Mouse (Mus musculus) liver, postnatal 0 days (tissue): ENCODE measurements around the gene Hpca. TPM values are rescaled to one million over a fixed set of nuclear protein-coding genes. Genes with fewer than 3 reads are reported as not detected.
A peak's percentile ranks its signal among the peaks of the same experiment; 100 is the strongest.

ENCODE experiments used
- ATAC-seq: fragments of 200-750 bp; cut with Nextera tagmentation; 2 replicates; pipeline ENCODE4 v1.8.0; 2017; ENCODE audit warnings: mild to moderate bottlenecking, moderate library complexity
- DNase-seq: peaks from one replicate; pipeline ENCODE4 v3.0.0-alpha.2; 2016
- H3K27ac ChIP-seq: fragments of 300-500 bp; sonication (generic); 2 replicates; pipeline ENCODE4 v1.5.1; 2014; ENCODE audit warnings: antibody characterized with exemption, moderate library complexity, mild to moderate bottlenecking, low read depth
- H3K27me3 ChIP-seq: fragments of 300-500 bp; sonication (generic); 2 replicates; pipeline ENCODE4 v1.6.1; 2014; ENCODE audit warnings: low read length, control low read depth, mixed read lengths; ENCODE audit not compliant: insufficient read depth
- H3K36me3 ChIP-seq: fragments of 300-500 bp; sonication (generic); replicated peaks from 2 replicates; pipeline ENCODE4 v1.6.1; 2014; ENCODE audit warnings: mild to moderate bottlenecking, control low read depth, low read length, moderate library complexity, mixed read lengths; ENCODE audit not compliant: insufficient read depth
- H3K4me1 ChIP-seq: fragments of 300-500 bp; sonication (generic); 2 replicates; pipeline ENCODE4 v1.6.1; 2014; ENCODE audit warnings: antibody characterized with exemption, mild to moderate bottlenecking, control low read depth; ENCODE audit not compliant: insufficient read depth
- H3K4me2 ChIP-seq: fragments of 300-500 bp; sonication (generic); 2 replicates; pipeline ENCODE4 v1.6.1; 2014; ENCODE audit warnings: low read depth, mild to moderate bottlenecking, low read length, moderate library complexity, mixed read lengths
- H3K4me3 ChIP-seq: fragments of 300-500 bp; sonication (generic); 2 replicates; pipeline ENCODE4 v1.5.1; 2014; ENCODE audit warnings: low read depth, low read length
- H3K9ac ChIP-seq: fragments of 300-500 bp; sonication (generic); replicated peaks from 2 replicates; pipeline ENCODE4 v1.6.1; 2014; ENCODE audit warnings: mild to moderate bottlenecking, moderate library complexity
- H3K9me3 ChIP-seq: fragments of 300-500 bp; sonication (generic); 2 replicates; pipeline ENCODE4 v1.6.1; 2016; ENCODE audit warnings: mild to moderate bottlenecking, control low read depth, low read length, mixed read lengths
- CTCF ChIP-seq: sonication (generic); IDR thresholded peaks from 2 replicates; pipeline ENCODE4 v1.5.1; 2016; ENCODE audit warnings: antibody characterized with exemption, low read depth
- EP300 ChIP-seq: IDR thresholded peaks from 2 replicates; pipeline ENCODE4 v1.6.1; 2016; ENCODE audit warnings: antibody characterized with exemption, low read depth, mild to moderate bottlenecking
- WGBS: fragments of 180-500 bp; shearing (Covaris S2); extraction: QIAGEN DNeasy Blood & Tissue Kit; methylation state at CpG from one replicate; pipeline ENCODE4 v1.1.7; 2014; ENCODE audit not compliant: insufficient replicate concordance; 5-methylcytosine and 5-hydroxymethylcytosine counted together
- polyA plus RNA-seq: library from polyadenylated mRNA; unstranded; fragments of >200 nt; fragmentation: Nextera tagmentation; extraction: Ambion mirVana; gene quantifications from 2 replicates; pipeline ENCODE4 v1.2.1, GENCODE M21; 2015

The Hpca gene
- polyA plus RNA-seq, 1 experiment from 2014 or later, result 0.18 TPM

DNA sequence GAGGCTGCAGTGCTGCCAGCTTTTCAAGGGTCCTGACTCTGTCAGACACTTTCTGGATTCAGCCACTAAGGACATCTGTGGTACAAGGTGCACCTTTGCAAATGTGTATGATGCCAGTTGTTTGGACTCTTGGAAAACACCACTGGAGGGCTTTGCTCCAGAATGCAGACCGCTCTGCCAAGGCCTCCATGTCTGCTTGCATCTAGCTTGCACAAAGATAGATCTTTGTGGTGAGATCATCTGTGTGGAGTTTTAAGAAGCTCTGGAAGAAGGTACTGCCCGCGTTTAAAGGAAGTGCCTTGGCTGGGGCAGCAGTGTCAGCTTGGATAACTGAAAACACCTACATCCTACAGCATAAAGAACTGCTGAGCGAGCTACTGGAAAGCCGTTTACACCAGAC is 21.7 kb upstream of the Hpca start:
- peaks cover 30% of the 10 kb centered on the region for H3K4me1 ChIP-seq
- H3K9ac ChIP-seq, result no peak overlapping the region
- H3K27ac ChIP-seq, result no peak overlapping the region
- H3K9me3 ChIP-seq, result no peaks in the 10 kb centered on the region
- ATAC-seq, result no peak
- TF ChIP-seq CTCF, result no peak
- TF ChIP-seq EP300, result no peak
- no peak overlapping the region for H3K4me3 ChIP-seq
- 65% methylated on average over 5 of the region's 5 CpGs for WGBS
- H3K27me3 ChIP-seq, result peaks cover 9% of the 10 kb centered on the region; the same call in 1 of the 2 replicates
- no peak for DNase-seq
- H3K36me3 ChIP-seq, result no peaks in the 10 kb centered on the region
- no peak overlapping the region for H3K4me2 ChIP-seq

DNA sequence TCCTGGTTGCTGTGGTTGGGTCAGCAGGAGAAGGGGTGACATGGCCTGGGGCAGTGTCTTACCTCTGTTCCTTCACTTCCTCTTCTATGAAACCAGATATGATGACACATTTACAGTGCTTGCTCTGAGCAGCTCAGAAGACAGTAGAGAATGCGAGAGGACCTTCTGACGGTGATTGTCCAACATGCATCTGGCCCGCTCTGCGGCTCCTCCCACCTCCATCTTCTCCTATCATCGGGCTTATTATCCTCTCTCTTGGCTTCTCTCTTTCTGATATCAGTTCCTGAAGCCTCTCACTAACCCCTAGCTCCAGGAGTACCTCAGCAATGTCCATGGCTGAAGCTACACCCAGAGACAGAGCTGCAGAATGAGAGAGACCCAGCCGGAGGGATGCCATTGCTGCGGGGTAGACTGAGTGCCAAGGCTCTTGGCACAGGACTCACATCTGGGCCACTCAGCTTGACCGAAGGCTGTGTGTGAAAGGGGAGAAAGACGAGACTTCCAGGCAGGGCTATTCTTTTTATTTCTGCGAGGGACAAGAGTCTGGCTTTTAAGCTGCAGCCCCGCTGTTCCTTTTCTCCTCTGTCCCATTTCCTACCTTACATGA is 20.7 kb upstream of the Hpca start:
- 71% methylated on average over 11 of the region's 11 CpGs for WGBS
- Histone ChIP-seq H3K4me2 (no peak overlapping the region), H3K36me3 (no peaks in the 10 kb centered on the region), H3K4me1 (peaks cover 30% of the 10 kb centered on the region), H3K27ac (no peak overlapping the region), H3K9ac (no peak overlapping the region), H3K4me3 (no peak overlapping the region), H3K27me3 (peaks cover 17% of the 10 kb centered on the region), H3K9me3 (no peaks in the 10 kb centered on the region)
- DNase-seq (no peak), ATAC-seq (no peak)
- TF ChIP-seq CTCF, result no peak
- no peak for TF ChIP-seq EP300

DNA sequence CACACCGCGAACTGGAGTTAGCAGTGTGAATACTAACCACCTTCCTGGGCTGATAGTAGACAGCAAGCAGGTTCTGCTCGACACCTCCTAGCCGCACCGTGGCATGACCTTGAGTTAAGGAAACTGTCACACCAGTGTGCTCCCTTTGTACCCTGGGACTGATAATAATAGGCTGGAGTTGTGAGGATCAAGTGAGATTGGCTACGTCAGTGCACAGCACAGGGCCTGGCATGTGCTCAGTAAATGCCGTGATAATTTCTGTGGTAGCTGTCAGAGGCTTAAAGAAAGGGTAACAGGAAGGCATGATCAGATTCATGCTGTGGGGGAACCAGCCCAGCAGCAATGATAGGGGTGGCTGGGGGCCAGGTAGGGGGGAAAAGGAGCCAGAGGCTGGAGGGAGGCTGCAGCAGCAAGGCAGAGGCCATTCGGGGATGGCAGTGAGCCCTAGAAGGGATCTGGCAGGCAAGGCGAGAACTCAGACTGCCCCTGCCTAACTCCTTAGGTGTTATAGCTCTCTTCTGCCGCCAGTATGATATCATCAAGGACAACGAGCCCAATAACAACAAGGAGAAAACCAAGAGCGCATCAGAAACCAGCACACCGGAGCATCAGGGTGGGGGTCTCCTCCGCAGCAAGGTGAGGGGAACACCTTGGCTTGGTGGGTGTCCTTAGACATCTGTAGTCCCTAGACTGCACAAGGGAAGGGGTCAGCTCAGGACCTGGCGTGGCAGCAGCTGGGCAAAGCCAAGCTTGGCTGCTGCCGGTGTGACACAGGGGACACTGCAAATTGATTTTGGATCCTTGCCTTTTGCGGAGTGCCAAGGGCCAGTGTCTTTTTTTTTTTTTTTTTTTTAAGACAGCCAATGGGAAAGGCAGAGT is 20.0 kb upstream of the Hpca start:
- Histone ChIP-seq H3K27me3 (peaks cover 24% of the 10 kb centered on the region), H3K4me3 (no peak overlapping the region), H3K4me1 (peaks cover 35% of the 10 kb centered on the region), H3K9me3 (no peaks in the 10 kb centered on the region), H3K4me2 (peak overlapping the region; percentile 1; the same call in 1 of the 2 replicates), H3K27ac (no peak overlapping the region), H3K9ac (no peak overlapping the region), H3K36me3 (no peaks in the 10 kb centered on the region)
- WGBS, result 61% methylated on average over 17 of the region's 17 CpGs
- ATAC-seq (0 out of 2 replicates have a peak, but pooled peaks have one; percentile 18), DNase-seq (no peak)
- TF ChIP-seq EP300 (no peak), CTCF (no peak)

DNA sequence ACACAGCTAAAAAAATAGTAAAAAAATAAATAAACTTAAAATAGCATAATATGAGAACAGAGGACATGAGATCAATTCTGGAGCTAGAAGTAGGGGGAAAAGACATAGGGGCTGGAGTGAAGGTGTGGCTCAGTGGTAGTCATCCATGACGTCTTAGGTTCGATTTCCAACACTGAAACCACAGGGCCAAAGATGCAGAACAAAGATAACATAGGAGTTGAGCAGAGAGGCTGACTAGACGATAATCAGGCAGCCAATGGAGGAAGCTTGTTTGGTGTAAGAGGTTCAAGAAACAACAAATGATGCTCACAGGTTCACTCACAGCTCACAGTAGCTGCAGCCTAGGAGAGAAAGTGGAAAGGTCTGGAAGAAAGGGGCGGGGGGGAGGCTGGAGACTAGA is 19.0 kb upstream of the Hpca start:
- no peaks in the 10 kb centered on the region for H3K36me3 ChIP-seq
- H3K4me1 ChIP-seq, result peaks cover 40% of the 10 kb centered on the region
- ATAC-seq (peak; percentile 5; the same call in 1 of the 2 replicates), DNase-seq (no peak)
- WGBS, result 47% methylated on average over 4 of the region's 4 CpGs
- H3K9me3 ChIP-seq, result no peaks in the 10 kb centered on the region
- TF ChIP-seq EP300 (peak; percentile 28; the same call in 1 of the 2 replicates), CTCF (no peak)
- no peak overlapping the region for H3K4me3 ChIP-seq
- H3K9ac ChIP-seq, result no peak overlapping the region
- 0 out of 2 replicates have a peak overlapping the region, but pooled peaks have one; percentile 1 for H3K4me2 ChIP-seq
- peaks cover 33% of the 10 kb centered on the region for H3K27me3 ChIP-seq
- H3K27ac ChIP-seq, result peak overlapping the region; percentile 29; the same call in 1 of the 2 replicates

DNA sequence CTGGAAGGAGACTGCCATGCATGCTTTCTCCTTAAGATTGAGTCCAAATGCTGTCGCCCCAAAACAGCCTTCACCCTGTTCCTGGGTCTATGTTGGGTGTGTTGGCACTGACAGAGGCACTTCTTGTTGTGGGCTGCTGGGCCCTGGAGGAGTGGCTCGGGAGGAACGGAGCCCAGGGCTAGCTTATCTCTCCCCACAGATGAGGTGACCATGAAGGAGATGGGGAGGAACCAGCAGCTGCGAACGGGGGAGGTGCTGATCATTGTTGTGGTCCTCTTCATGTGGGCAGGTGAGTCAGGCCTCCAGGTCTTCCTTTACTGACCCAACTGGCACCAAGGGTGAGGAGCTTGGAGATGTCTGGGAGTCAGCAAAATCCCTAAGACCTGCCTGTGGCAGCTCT is 17.8 kb upstream of the Hpca start:
- Histone ChIP-seq H3K27ac (peak overlapping the region; percentile 60), H3K4me2 (peak overlapping the region; percentile 50), H3K27me3 (peaks cover 45% of the 10 kb centered on the region), H3K4me1 (peaks cover 41% of the 10 kb centered on the region), H3K36me3 (no peaks in the 10 kb centered on the region), H3K4me3 (no peak overlapping the region), H3K9me3 (no peaks in the 10 kb centered on the region), H3K9ac (no peak overlapping the region)
- TF ChIP-seq EP300 (peak; percentile 67; the same call in 1 of the 2 replicates), CTCF (no peak)
- 42% methylated on average over 5 of the region's 5 CpGs for WGBS
- DNase-seq (peak; percentile 67), ATAC-seq (peak; percentile 90)
